Mouse (Mus musculus) T-helper 2 cell (primary cell): ENCODE results near the gene Slc12a7.
"Not testable (repeated sequence)": the region's sequence is repeated elsewhere in the genome, so short reads cannot be mapped to it uniquely, and the experiment has no call there.

Experiments used
- in situ Hi-C: fragments of 300-600 bp; cut with MboI, MseI; formaldehyde crosslinking; loops from one replicate; pipeline ENCODE4 v1.15.1; 2025; ENCODE audit warnings: high pct_unique_total_duplicates

Gene Slc12a7

DNA sequence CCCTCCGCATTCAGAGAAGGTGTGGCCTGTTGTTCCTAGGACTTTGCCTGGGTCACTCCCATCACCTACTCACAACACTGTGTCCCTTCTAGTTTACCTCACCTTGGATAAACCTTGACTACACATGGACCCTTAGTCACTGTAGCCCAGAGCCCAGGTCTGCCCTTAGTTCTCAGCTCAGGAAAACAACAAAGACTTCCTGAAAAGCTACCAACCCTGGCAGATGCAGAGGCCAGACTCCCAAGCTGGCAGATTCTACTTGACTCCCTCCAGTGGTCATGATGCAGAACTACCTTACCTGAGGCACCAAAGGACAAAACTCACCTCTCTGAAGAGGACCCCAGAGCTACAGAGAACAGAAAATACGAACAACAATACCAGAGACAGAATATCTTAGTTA lies 18.9 kb upstream of the Slc12a7 start:
- in situ Hi-C loops, result no loop called here

DNA sequence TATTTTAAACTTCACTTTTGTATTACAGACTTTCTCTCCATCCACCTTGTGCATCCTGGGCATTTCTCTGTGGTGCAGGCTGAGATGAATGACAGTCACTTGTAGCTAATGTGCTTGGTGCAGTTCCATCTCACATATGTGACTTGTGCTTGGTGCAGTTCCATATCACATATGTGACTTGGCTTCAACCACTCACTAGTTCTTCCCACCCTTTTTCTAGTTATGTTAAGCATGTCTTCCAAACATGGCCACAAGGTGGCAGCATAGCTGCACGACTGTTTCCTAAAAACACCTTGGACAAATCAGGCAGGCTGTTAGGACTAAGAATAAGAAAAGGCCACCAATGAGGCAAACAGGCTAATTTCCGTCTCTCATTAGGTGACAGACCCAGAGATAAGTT lies 14.7 kb upstream of the Slc12a7 start:
- in situ Hi-C loops, result no loop called here

DNA sequence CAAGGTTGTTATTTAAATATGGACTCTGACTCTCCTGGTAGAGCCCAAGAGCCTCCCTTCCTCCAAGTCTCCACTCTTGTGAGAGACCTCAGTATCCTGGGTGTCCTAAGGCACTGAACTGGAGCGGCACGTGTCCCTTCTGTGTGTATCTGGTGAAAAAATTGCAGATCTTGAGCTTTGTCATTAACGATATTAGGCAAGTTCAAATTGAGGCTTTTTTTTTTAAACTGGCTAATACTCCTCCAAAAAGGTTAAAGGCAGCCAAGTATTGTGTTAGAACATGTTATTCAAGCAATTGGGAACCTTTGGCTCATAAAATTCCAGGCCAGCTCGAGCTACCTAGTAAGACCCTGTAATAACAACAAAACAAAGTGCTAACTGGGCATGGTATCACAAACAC lies 12.7 kb upstream of the Slc12a7 start:
- in situ Hi-C loops, result loop anchor here (5.0 kb wide), 1 partner anchor 102 kb away; no protein-coding TSS in a partner anchor

DNA sequence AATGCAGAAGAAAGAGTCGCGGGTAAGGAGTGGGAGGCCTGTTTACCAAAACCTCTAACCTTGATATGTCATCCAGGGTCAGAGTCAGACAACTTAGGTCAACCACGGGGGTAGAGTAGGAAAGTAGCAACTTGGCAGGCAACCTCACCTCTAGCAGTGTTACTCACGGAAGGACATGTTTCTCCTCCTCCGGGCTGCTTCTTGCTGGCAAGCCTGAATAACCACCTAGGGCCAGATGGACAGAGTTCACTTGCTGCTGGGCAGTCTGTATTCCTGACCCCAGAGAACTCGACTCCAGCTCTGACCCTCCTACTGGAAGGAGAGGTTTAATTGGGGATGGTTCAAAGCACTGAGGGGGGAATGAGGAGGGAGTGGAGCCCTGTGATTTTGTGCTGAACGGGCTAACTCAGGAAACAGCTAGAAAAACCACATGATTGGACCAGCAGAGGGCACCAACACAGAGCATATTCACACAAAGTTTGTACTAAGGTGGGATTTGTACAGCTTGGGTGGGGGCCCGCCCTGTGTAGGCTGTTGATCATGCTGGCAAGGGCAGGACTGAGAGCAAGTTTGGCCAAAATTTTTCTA lies 9.7 kb upstream of the Slc12a7 start:
- in situ Hi-C loops, result loop anchor here (5.0 kb wide), 1 partner anchor 99 kb away; no protein-coding TSS in a partner anchor

DNA sequence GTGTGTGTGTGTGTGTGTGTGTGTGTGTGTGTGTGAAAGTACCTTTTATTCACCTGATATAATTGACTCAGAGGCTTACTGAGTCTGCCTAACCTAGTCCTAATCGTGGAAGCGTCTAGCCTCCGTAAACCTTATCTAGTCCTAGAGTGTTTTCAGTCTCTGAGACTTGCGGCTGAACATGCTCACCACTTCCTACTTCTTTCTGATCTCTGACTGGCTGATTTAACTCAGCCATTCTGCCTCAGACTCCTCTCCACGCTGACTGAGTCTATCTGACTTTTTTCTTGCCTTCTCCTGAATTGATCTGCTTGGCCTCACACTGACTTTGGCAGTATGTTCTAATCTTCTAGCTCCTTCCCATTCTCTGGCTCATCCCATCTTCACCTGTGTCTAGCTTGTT lies 7.6 kb upstream of the Slc12a7 start:
- in situ Hi-C loops, result loop anchor here (5.0 kb wide), 2 partner anchors 47 to 182 kb away; no protein-coding TSS in a partner anchor

DNA sequence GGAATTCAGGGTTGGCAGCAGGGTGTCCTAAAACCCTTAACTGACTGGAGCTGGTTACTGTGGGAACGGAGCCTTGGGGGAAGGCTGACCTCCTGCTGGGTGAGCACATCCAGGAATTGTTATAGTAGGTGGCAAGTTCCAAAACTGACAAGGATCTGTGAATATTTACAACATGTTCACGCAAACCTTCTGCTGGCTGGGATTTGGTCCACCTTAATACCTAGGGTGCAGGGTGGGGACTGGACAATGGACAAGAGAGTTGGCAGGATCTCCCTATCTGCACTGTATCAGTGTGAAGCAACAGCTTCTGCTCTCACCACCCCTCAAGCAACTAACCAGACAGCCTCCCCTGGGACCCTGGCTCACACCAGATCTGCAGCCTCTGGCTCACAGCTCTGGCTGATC lies 5.3 kb upstream of the Slc12a7 start:
- in situ Hi-C loops, result loop anchor here (5.0 kb wide), 2 partner anchors 45 to 180 kb away; no protein-coding TSS in a partner anchor

DNA sequence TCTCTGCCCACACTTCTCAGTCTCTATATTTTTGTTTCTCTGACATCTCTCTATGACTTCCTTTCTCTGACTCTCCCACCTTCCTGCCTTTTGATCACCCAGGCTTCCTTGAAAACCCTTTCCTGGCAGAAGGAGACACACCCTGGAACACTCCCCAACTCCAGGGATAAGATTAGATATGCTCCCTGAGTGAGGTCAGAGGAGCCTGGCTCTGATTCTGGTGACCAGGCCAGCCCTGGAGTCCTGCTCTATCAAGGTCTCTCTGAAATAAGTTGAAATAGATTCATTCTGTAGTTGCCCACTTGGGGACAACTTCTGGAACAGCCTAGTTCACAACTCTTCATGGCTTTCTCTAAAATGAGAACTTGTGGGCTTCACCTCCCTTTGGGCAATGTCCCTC lies 4.3 kb upstream of the Slc12a7 start:
- in situ Hi-C loops, result loop anchor here (5.0 kb wide), 2 partner anchors 44 to 179 kb away; no protein-coding TSS in a partner anchor

DNA sequence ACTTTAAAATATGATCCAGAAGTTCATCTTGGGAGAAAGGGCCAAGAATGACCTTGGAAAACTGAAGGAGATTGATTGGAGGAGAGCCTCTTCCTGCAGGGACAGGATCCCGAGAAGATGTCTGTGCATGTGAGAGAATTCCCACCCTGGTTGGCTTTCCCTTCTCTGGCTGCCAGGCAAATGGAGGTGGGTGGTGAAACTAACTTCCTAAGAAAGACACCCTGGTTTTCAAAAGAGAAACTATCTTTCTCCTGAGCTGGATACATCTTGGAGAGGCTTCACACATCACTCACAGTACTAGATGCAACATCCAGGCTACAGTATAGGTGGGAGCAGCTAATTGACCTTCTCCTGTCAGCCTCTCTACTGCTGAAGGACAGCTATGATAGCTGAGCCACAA lies 2.0 kb upstream of the Slc12a7 start:
- in situ Hi-C loops, result no loop called here

DNA sequence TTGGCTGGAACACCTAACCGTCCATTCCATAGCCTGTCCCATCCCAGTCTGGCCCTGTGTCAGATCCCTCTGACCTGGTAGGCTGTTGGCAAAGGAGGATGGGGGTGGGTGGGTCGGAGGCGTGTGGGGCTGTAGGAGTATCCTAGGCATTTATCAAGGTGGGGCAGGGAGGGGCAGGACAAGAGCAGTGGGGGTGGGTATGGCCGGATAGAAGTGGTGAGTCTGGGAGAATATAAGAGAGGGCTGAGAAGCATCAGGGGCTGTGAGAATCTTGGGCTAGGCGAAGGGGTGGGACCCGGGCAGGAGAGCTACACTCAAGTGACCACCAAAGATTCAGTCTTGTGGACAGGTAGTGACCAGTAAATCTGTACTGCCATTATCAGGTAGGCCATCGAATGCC lies 659 bp upstream of the Slc12a7 start:
- in situ Hi-C loops, result no loop called here

DNA sequence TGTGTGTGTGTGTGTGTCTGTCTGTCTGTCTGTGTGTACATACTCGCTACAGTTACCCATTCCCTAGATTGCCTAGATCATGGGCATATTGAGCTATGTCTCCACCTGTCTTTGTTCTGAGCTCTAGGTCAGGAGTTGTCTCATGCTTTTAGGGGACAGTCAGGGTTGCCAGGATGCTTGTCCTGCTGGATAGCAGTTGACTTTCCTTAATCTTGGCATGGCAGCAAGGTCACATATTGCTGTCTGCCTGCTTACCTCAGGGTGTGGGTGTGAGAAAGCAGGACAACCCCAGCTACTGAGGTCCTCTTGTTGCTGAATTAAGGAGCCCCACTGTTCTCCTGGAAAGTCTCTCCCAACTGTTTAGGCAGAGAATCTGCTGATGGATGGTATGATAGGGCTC lies 1.5 kb downstream of the Slc12a7 start:
- in situ Hi-C loops, result no loop called here

DNA sequence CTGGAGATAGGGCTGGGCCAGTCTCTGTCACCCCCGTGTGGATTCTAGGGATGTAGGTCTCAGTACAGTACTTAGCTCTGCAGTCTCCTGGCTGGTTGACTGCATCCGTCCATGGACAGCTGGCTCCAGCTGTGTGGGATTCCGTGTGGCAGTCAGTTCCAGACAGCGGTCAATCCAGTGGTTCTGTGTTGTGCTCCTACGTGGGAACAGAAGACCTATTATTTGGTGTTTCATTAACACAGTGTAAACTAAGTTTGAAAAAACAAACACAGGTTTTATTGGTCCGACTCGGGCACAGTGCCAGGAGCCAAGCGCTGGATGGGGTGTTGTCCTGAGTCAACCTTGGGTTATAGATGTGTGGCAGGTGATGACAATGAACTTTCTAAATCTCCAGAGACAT lies 2.4 kb downstream of the Slc12a7 start:
- in situ Hi-C loops, result no loop called here

DNA sequence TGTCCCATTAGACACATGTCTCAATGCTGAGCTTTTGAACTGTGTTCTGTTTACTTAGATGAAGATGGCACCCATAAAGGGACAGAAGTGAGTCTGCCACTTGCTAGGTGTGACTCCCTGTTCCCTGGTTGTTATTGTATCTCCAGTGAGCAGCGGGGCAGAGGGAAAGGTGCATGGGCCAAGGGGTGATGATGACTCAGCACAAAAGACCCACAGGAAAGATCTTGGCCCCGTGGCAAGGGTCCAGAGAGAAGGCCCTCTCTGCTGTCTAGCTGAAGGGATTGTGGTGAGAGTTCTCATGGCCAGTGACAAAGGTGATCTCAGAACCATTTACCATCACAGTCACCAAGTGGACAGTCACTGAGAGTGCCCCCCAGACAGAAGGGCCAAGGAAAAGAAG lies 3.0 kb downstream of the Slc12a7 start:
- in situ Hi-C loops, result no loop called here

DNA sequence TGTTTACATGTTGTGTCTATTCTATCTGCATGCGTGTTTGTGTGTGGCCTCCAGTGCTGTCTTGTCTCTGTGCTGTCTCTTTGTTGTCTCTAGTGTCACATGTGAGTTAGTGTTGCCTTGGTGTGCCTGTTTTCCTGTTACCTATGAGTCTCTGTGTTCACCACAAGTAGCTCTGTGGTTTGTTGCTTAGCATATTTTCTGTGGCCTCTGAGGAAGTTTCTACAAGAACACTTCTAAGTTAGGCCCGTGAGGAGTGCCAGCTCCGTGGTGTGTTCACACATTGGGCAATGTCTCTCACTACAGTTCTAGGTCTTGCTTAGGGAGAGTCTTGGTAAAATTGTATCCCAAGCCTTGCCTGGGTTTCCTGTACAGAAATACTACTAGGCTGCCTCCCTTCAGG lies 4.0 kb downstream of the Slc12a7 start:
- in situ Hi-C loops, result no loop called here

DNA sequence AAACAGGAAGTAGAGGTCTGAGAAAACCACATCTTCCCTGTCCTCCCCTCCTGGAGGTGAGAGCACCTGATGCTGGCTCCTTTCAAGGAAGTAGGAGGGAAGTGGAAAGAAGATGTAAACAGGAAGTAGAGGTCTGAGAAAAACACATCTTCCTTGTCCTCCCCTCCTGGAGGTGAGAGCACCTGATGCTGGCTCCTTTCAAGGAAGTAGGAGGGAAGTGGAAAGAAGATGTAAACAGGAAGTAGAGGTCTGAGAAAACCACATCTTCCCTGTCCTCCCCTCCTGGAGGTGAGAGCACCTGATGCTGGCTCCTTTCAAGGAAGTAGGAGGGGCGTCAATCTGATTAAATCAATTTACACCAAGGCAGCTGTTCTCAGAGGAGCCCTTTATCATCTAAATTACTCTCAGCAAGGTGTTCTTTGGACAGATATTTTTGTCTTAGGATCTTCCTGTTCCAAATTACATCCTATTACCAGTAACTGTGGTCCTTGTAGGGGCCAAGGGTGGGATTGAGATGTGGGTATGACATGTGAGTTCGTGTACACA lies 7.6 kb downstream of the Slc12a7 start:
- in situ Hi-C loops, result not testable (repeated sequence)

DNA sequence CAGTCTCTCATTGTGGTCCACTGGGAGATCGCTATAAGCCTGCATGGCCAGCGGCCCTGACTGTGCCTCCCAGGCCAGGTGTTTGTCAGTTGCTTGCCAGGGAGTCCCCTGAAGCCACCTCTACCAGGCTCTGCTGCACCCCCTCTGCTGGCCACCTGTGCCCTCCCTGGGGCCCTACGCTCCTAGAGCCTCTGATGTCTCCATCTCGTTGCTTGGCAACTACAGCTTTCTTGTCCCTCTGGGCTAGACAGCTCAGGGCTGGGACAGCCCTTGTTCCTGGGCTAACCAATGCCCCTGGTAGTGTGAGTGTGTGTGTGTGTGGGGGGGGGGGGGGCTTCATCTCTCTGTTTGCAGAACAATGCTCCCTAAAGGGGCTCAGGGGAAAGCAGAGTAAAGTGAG lies 10.1 kb downstream of the Slc12a7 start:
- in situ Hi-C loops, result no loop called here

DNA sequence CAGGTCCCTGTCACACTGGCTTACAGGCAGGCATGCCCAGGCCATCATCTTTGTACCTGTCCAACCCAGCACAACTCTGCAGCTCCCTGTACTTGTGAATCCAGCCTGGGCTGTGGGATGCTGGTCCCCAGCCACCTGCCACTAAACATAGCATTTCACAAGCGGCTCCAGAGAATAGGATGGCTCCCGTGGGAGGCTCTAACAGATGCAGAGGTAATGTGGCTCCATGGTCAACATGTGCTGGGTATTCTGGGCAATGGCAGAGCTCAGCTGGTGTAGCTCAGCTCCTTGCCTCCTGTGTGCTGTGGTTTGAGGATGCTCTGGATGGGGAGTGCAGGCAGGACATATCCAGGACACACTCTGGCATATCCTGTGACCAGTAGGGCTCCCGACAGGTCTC lies 10.8 kb downstream of the Slc12a7 start:
- in situ Hi-C loops, result no loop called here

DNA sequence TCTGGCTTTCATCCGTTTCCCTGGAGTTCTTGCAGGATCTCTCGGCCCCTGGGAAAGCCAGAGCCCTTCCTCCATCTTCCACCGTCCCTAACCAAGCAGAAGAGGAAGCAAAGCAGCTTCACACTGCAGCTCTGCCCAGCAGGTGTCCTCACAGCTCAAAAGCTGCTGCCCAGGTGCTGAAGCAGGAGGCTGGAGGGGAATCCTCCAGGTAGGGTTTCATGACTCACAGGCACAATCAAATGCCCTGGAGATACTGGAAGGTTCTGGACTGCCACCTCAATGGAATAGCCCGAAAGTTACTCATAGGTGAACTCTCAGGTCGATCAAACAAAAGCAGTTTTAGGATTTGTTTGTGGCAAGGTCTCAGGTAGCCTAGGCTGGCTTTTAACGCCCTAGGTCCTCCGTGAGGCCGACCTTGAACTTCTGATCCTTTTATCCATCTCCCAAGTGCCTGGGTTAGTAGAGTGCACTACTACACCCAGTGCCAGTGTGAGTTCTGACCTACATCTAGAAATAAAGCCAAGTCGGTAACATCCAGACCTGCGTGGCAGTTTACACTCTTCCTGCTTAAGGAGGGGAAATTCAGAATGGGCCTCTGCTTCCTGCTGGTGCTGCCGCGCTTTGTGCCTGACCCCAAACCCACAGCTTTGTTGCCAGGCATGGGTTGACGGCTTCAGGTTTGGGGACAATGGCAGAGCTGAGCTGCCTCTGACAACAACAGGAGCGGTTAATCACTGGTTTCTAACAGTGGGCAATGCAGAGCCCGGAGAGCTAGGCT lies 16.0 kb downstream of the Slc12a7 start:
- in situ Hi-C loops, result no loop called here

DNA sequence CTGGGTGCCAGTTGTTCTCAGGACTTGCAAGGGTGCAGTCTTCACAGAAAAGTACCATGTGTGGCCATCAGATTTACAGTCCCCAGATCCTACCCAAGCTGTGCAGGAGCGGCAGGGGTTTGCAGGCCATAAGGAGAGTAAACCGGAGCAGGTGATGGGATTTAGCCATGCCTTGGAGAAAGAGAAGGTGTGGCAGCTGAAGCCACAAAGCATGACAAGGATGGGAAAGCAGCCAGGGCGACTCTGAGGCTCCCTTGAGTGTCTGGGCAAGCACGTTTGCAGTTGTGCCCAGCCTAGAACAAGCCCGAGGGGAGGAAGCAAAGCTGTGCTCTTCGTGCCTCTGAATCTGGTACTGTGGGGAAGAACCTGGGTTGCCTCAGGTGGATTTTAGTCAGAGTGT lies 17.5 kb downstream of the Slc12a7 start:
- in situ Hi-C loops, result no loop called here

DNA sequence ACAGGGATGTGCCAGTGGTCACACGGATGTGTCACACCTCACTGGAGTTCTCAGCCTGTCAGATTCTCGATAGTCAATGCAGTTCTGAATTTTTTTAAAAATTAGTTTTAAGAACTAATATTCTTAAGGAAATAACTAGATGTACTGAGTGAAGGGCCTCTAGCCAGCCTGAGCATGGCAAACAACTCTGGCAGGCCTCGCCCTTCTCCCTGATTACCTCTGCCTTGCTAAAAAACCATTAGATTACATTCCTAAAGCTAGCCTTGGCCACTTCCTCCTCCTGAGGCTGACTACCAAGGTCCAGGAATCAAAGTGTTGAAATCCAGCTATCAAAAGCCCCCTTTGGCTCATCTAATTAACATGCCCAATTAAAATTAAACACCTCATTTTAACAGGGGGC lies 18.4 kb downstream of the Slc12a7 start:
- in situ Hi-C loops, result no loop called here

DNA sequence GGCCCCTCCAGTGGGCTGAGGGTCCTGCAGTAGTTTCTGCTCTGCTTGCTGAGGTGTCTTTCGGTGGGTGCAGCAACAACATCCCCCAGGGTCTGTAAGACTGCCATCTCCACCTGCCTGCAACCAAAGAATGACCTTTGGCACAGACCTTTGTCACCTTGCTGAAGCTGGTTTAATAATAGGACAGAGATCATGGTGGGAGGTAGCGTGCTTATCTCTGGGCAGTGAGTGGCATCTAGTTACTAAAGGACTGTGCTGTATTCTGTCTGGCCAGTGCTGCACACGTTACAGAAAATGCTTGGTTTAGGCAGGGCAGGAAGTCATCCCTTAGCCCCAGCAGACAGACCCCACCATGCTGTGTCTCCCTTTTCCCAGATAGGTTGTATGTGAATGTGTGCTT lies 22.9 kb downstream of the Slc12a7 start:
- in situ Hi-C loops, result no loop called here

DNA sequence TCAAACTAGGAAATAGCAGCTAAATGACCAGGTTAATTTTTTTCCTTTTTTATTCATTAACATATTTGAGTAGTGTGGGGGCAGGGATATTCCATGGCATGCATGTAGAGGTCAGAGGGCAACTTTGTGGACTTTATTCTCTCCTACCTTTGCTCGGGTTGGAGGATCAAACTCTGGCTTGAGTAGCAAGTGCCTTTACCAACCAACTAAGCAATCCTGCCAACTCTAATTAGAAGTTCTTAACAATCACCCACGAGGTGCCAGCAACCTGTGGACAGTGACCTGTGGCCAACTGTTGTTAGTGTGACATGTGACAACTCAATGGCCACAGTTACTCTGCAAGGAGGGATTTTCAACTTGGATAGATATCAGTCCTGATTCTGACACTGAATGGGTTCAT lies 24.0 kb downstream of the Slc12a7 start:
- in situ Hi-C loops, result no loop called here

DNA sequence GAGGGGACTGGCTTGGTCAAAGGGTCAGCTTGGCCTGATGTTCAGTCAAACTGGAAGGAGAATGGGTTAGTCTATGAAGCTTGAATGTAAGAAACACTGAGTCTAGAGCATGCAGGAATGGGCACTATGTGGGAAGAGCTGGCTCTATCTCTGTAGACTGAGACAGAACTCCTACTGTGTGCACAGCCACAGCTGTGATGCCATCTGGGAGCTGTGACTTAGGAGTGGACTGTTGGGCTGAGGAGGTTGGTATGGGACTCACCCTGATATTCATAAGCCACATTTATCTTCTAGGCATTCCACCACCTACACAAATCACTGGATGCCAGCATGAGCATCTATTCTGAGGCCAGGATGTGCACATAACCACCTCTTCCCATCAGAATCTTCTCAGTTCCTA lies 24.5 kb downstream of the Slc12a7 start:
- in situ Hi-C loops, result no loop called here

DNA sequence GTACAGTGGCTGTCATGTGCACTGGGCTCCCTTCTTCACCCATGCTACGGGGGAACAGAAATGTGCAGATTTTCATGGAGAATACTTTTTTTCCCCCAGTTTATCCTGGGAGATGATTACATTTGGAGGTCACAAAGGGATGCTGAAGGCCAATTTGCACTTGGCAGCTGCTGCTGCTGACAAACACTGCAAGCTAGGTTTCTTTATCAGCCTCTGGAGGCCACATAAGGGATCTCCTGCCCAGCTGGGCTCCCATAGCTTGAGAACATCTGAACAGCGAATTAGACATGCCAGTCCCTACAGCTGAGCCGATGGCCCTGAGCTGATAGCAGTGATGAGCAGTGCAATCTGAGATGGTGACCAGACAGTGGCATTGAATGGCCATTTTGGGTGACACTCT lies 26.7 kb downstream of the Slc12a7 start:
- in situ Hi-C loops, result no loop called here
